In genomic region chr1:78501036-78501435, GRCm38 (mm10) we compare ENCODE assay signal across 15 mouse cellular contexts. TPM values are rescaled to one million over a fixed set of nuclear protein-coding genes. Genes with fewer than 3 reads are reported as not detected.
"Had no signal": no experiment of that assay in that cellular context is flagged by ENCODE, and none has a peak within 500 bp of the region (broad histone marks: within the 10 kb centered on the region; RNA-seq: fewer than 3 reads in every experiment).

No protein-coding gene starts in this region.

- H3K36me3 ChIP-seq: limb, embryonic 12.5 days; limb, embryonic 15.5 days; midbrain, embryonic 13.5 days had no signal

- DNase-seq: left cerebral cortex, postnatal 4 days; liver, postnatal 0 days; lung, embryonic 14.5 days; thymus, adult 18-20 months; thymus, postnatal 36 days had no signal

- H3K9ac ChIP-seq: limb, embryonic 12.5 days; limb, embryonic 15.5 days; liver, embryonic 14.5 days; liver, postnatal 0 days; lung, embryonic 14.5 days; midbrain, embryonic 13.5 days had no signal

- H3K4me1 ChIP-seq: limb, embryonic 12.5 days; limb, embryonic 15.5 days; midbrain, embryonic 13.5 days had no signal

- ATAC-seq: intestine, embryonic 16.5 days; liver, postnatal 0 days; lung, postnatal 0 days; midbrain, embryonic 13.5 days had no signal

- H3K4me3 ChIP-seq: limb, embryonic 12.5 days; limb, embryonic 15.5 days; midbrain, embryonic 13.5 days had no signal

- H3K27me3 ChIP-seq: limb, embryonic 12.5 days; limb, embryonic 15.5 days; midbrain, embryonic 13.5 days had no signal

- H3K4me2 ChIP-seq: limb, embryonic 12.5 days; limb, embryonic 15.5 days; liver, embryonic 11.5 days; lung, embryonic 14.5 days; midbrain, embryonic 13.5 days had no signal

- H3K27ac ChIP-seq: kidney, postnatal 0 days; limb, embryonic 12.5 days; limb, embryonic 15.5 days; liver, embryonic 14.5 days; macrophage; midbrain, embryonic 13.5 days had no signal

- H3K9me3 ChIP-seq: limb, embryonic 12.5 days; limb, embryonic 15.5 days; midbrain, embryonic 13.5 days had no signal

RNA-seq across cellular contexts. Expression of gene Mogat1, which starts 9.8 kb away (rescaled TPM):
- polyA plus RNA-seq: intestine, embryonic 16.5 days; limb, embryonic 12.5 days; liver, embryonic 11.5 days; liver, postnatal 0 days; lung, embryonic 14.5 days; macrophage; neural tube, embryonic 11.5 days had no signal

RNA-seq across cellular contexts. Expression of gene BC035947, which starts 10.9 kb away (rescaled TPM):
- polyA plus RNA-seq: liver, embryonic 11.5 days; liver, postnatal 0 days; macrophage had no signal
